Comparison of ENCODE assay signal across 14 mouse cellular contexts in the genomic region with DNA sequence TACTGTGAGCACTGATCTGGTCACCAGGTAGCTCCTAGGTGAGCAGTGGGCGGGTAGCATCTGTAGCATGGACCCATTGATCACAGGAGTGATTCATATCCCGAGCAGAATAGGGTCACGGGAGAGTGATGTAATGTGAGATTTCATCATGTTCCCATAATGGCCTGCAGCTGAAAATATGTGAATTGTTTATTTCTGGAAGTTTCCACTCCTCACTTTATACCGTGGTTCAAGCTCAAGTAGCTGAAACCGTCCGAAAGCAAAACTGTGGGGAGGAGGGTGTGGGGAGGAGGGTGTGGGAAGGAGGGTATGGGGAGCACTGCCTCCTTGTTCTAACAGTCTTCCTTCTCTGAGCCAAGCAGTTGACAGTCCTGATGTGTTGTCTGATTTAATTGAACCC. TPM values are rescaled to one million over a fixed set of nuclear protein-coding genes. Genes with fewer than 3 reads are reported as not detected.
"Had no signal": no experiment of that assay in that cellular context is flagged by ENCODE, and none has a peak within 500 bp of the region (broad histone marks: within the 10 kb centered on the region; RNA-seq: fewer than 3 reads in every experiment).

No protein-coding gene starts in this region.

- H3K27ac ChIP-seq: limb, embryonic 13.5 days; liver, embryonic 14.5 days; macrophage; midbrain, embryonic 12.5 days; stomach, embryonic 15.5 days had no signal

- H3K4me1 ChIP-seq: limb, embryonic 13.5 days; megakaryocyte, embryonic 14.5 days; midbrain, embryonic 12.5 days; stomach, embryonic 15.5 days had no signal

- ATAC-seq: intestine, embryonic 16.5 days had no signal

- H3K27me3 ChIP-seq: kidney, embryonic 15.5 days; limb, embryonic 13.5 days; megakaryocyte, embryonic 14.5 days; midbrain, embryonic 12.5 days; stomach, embryonic 15.5 days had no signal

- H3K9ac ChIP-seq: kidney, embryonic 15.5 days; limb, embryonic 13.5 days; liver, embryonic 14.5 days; midbrain, embryonic 12.5 days; stomach, embryonic 15.5 days had no signal

- H3K36me3 ChIP-seq: kidney, embryonic 15.5 days; limb, embryonic 13.5 days; midbrain, embryonic 12.5 days; stomach, embryonic 15.5 days had no signal

- H3K4me2 ChIP-seq: kidney, embryonic 15.5 days; limb, embryonic 13.5 days; midbrain, embryonic 12.5 days; stomach, embryonic 15.5 days had no signal

- H3K4me3 ChIP-seq: kidney, embryonic 15.5 days; limb, embryonic 13.5 days; megakaryocyte, embryonic 14.5 days; midbrain, embryonic 12.5 days; stomach, embryonic 15.5 days had no signal

- H3K9me3 ChIP-seq: kidney, embryonic 15.5 days; midbrain, embryonic 12.5 days; stomach, embryonic 15.5 days had no signal

- DNase-seq: kidney, adult 2 months; kidney, postnatal 25 days; layer of hippocampus, adult 9-11 months; left cerebral cortex, postnatal 4 days; right cerebral cortex, postnatal 14 days; thymus, postnatal 36 days had no signal

RNA-seq across cellular contexts. Expression of a gene that starts 54.3 kb away (rescaled TPM):
- polyA plus RNA-seq: macrophage had no signal
